Mouse (Mus musculus) liver, postnatal 0 days (tissue): Measurements from ENCODE around the gene Psmb4. TPM values are rescaled to one million over a fixed set of nuclear protein-coding genes. Genes with fewer than 3 reads are reported as not detected.
"Not testable (repeated sequence)": the region's sequence is repeated elsewhere in the genome, so short reads cannot be mapped to it uniquely, and the experiment has no call there.

ENCODE experiments used
- ATAC-seq: fragments of 200-750 bp; cut with Nextera tagmentation; 2 replicates; pipeline ENCODE4 v1.8.0; 2017; ENCODE audit warnings: mild to moderate bottlenecking, moderate library complexity
- DNase-seq: peaks from one replicate; pipeline ENCODE4 v3.0.0-alpha.2; 2016
- H3K27ac ChIP-seq: fragments of 300-500 bp; sonication (generic); 2 replicates; pipeline ENCODE4 v1.5.1; 2014; ENCODE audit warnings: antibody characterized with exemption, moderate library complexity, mild to moderate bottlenecking, low read depth
- H3K27me3 ChIP-seq: fragments of 300-500 bp; sonication (generic); 2 replicates; pipeline ENCODE4 v1.6.1; 2014; ENCODE audit warnings: low read length, control low read depth, mixed read lengths; ENCODE audit not compliant: insufficient read depth
- H3K36me3 ChIP-seq: fragments of 300-500 bp; sonication (generic); replicated peaks from 2 replicates; pipeline ENCODE4 v1.6.1; 2014; ENCODE audit warnings: mild to moderate bottlenecking, control low read depth, low read length, moderate library complexity, mixed read lengths; ENCODE audit not compliant: insufficient read depth
- H3K4me1 ChIP-seq: fragments of 300-500 bp; sonication (generic); 2 replicates; pipeline ENCODE4 v1.6.1; 2014; ENCODE audit warnings: antibody characterized with exemption, mild to moderate bottlenecking, control low read depth; ENCODE audit not compliant: insufficient read depth
- H3K4me2 ChIP-seq: fragments of 300-500 bp; sonication (generic); 2 replicates; pipeline ENCODE4 v1.6.1; 2014; ENCODE audit warnings: low read depth, mild to moderate bottlenecking, low read length, moderate library complexity, mixed read lengths
- H3K4me3 ChIP-seq: fragments of 300-500 bp; sonication (generic); 2 replicates; pipeline ENCODE4 v1.5.1; 2014; ENCODE audit warnings: low read depth, low read length
- H3K9ac ChIP-seq: fragments of 300-500 bp; sonication (generic); replicated peaks from 2 replicates; pipeline ENCODE4 v1.6.1; 2014; ENCODE audit warnings: mild to moderate bottlenecking, moderate library complexity
- H3K9me3 ChIP-seq: fragments of 300-500 bp; sonication (generic); 2 replicates; pipeline ENCODE4 v1.6.1; 2016; ENCODE audit warnings: mild to moderate bottlenecking, control low read depth, low read length, mixed read lengths
- CTCF ChIP-seq: sonication (generic); IDR thresholded peaks from 2 replicates; pipeline ENCODE4 v1.5.1; 2016; ENCODE audit warnings: antibody characterized with exemption, low read depth
- EP300 ChIP-seq: IDR thresholded peaks from 2 replicates; pipeline ENCODE4 v1.6.1; 2016; ENCODE audit warnings: antibody characterized with exemption, low read depth, mild to moderate bottlenecking
- WGBS: fragments of 180-500 bp; shearing (Covaris S2); extraction: QIAGEN DNeasy Blood & Tissue Kit; methylation state at CpG from one replicate; pipeline ENCODE4 v1.1.7; 2014; ENCODE audit not compliant: insufficient replicate concordance; 5-methylcytosine and 5-hydroxymethylcytosine counted together
- polyA plus RNA-seq: library from polyadenylated mRNA; unstranded; fragments of >200 nt; fragmentation: Nextera tagmentation; extraction: Ambion mirVana; gene quantifications from 2 replicates; pipeline ENCODE4 v1.2.1, GENCODE M21; 2015

Gene Psmb4
- polyA plus RNA-seq, 1 experiment from 2014 or later, result 174 TPM

GRCm38 (mm10) chr3:94906482-94906881, 19.7 kb upstream of the Psmb4 start:
- WGBS, result 28% methylated on average over 1 of the region's 1 CpGs
- H3K9me3 ChIP-seq, result no peaks in the 10 kb centered on the region
- no peaks in the 10 kb centered on the region for H3K36me3 ChIP-seq
- no peak for DNase-seq
- peak; percentile 96 for TF ChIP-seq EP300
- no peak for TF ChIP-seq CTCF
- ATAC-seq, result peak; percentile 73
- no peak overlapping the region for H3K27ac ChIP-seq
- no peak overlapping the region for H3K9ac ChIP-seq
- H3K27me3 ChIP-seq, result no peaks in the 10 kb centered on the region
- H3K4me1 ChIP-seq, result no peaks in the 10 kb centered on the region
- no peak overlapping the region for H3K4me3 ChIP-seq
- H3K4me2 ChIP-seq, result no peak overlapping the region

GRCm38 (mm10) chr3:94904759-94905158, 18.0 kb upstream of the Psmb4 start:
- H3K4me2 ChIP-seq, H3K27ac ChIP-seq, H3K4me1 ChIP-seq, H3K9ac ChIP-seq, H3K27me3 ChIP-seq, ATAC-seq, DNase-seq, H3K4me3 ChIP-seq, H3K36me3 ChIP-seq, H3K9me3 ChIP-seq: not testable (repeated sequence)
- TF ChIP-seq CTCF, result peak; percentile 45
- 66% methylated on average over 3 of the region's 3 CpGs for WGBS

- DNase-seq (peak; percentile 64), ATAC-seq (no peak)
- Histone ChIP-seq H3K27ac (no peak overlapping the region), H3K9ac (no peak overlapping the region), H3K4me3 (no peak overlapping the region), H3K4me2 (no peak overlapping the region), H3K36me3 (no peaks in the 10 kb centered on the region), H3K27me3 (no peaks in the 10 kb centered on the region), H3K9me3 (no peaks in the 10 kb centered on the region), H3K4me1 (no peaks in the 10 kb centered on the region)
- 22% methylated on average over 7 of the region's 7 CpGs for WGBS
- peak; percentile 84 for TF ChIP-seq CTCF
- TF ChIP-seq EP300, result no peak
Measured at GRCm38 (mm10) chr3:94902747-94903146, 16.0 kb upstream of the Psmb4 start.

- Histone ChIP-seq H3K9me3 (no peaks in the 10 kb centered on the region), H3K4me3 (no peak overlapping the region), H3K27me3 (no peaks in the 10 kb centered on the region), H3K4me1 (no peaks in the 10 kb centered on the region), H3K27ac (no peak overlapping the region), H3K9ac (no peak overlapping the region), H3K4me2 (no peak overlapping the region), H3K36me3 (no peaks in the 10 kb centered on the region)
- TF ChIP-seq EP300 (no peak), CTCF (no peak)
- no peak for ATAC-seq
- DNase-seq, result no peak
- WGBS, result 70% methylated on average over 3 of the region's 3 CpGs
Measured at GRCm38 (mm10) chr3:94894076-94894475, 7.3 kb upstream of the Psmb4 start.

GRCm38 (mm10) chr3:94888595-94888994, 1.8 kb upstream of the Psmb4 start:
- Histone ChIP-seq H3K9ac (no peak overlapping the region), H3K9me3 (no peaks in the 10 kb centered on the region), H3K27me3 (no peaks in the 10 kb centered on the region), H3K36me3 (peaks cover 13% of the 10 kb centered on the region), H3K27ac (no peak overlapping the region), H3K4me2 (no peak overlapping the region), H3K4me1 (peaks cover 14% of the 10 kb centered on the region), H3K4me3 (no peak overlapping the region)
- no peak for DNase-seq
- TF ChIP-seq EP300 (no peak), CTCF (peak; percentile 79)
- ATAC-seq, result peak; percentile 28; the same call in 1 of the 2 replicates

GRCm38 (mm10) chr3:94882579-94882978, 4.2 kb downstream of the Psmb4 start:
- Histone ChIP-seq H3K4me3 (no peak overlapping the region), H3K9ac (no peak overlapping the region), H3K4me2 (no peak overlapping the region), H3K27ac (no peak overlapping the region), H3K4me1 (peaks cover 14% of the 10 kb centered on the region), H3K36me3 (peaks cover 66% of the 10 kb centered on the region), H3K27me3 (no peaks in the 10 kb centered on the region), H3K9me3 (no peaks in the 10 kb centered on the region)
- ATAC-seq, result no peak
- TF ChIP-seq EP300 (no peak), CTCF (no peak)
- DNase-seq, result no peak
- 88% methylated on average over 3 of the region's 3 CpGs for WGBS

GRCm38 (mm10) chr3:94881840-94882239, 4.9 kb downstream of the Psmb4 start:
- H3K9me3 ChIP-seq, result no peaks in the 10 kb centered on the region
- ATAC-seq (no peak), DNase-seq (no peak)
- H3K27me3 ChIP-seq, result no peaks in the 10 kb centered on the region
- 73% methylated on average over 4 of the region's 4 CpGs for WGBS
- H3K9ac ChIP-seq, result no peak overlapping the region
- TF ChIP-seq EP300 (no peak), CTCF (no peak)
- peaks cover 9% of the 10 kb centered on the region for H3K4me1 ChIP-seq
- no peak overlapping the region for H3K4me3 ChIP-seq
- H3K4me2 ChIP-seq, result no peak overlapping the region
- H3K27ac ChIP-seq, result no peak overlapping the region
- peaks cover 72% of the 10 kb centered on the region for H3K36me3 ChIP-seq
